Mouse (Mus musculus): ENCODE results near the gene Cntd1.

DNA sequence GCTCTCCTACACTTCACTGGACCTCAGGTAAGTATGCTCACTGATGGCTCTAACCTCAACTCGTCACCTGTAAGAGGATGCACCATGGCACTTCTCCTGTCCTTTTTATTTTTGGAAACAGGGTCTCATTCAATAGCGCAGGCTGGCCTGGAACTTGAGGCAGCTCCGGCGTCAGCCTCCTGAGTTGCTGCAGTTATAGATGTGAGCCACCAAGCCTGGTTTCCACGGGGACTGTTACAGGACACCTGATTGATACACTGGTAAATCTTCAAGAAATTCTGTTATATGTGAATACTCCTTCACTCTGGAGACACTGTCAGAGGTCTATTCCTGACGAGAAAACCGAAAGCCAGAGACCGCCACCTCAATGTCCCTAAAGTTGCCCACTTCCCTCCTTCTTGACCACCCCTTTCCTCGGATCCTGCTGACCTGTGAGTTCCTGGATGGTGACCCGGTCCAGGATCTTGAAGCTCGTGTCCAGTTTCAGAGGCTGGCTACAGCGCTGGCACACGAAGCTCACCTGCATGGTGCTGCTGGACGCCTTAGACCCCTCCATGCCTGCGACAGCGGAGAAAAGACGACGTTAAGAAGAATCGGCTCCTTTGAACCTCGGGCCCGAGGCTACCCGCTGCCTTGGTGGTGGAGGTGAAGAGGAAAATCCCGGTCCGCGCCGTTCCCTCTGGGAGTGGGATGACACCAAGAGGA is 22.6 kb downstream of the Cntd1 start:
- no peak for TF ChIP-seq POLR2A (IDR thresholded peaks at IDR 0.05; ENCODE audit: borderline replicate concordance, control insufficient read depth, low read depth, low read length)
- TF ChIP-seq CTCF (IDR thresholded peaks at IDR 0.05; ENCODE audit: control insufficient read depth, insufficient read depth, low read length) = no peak

Measured in bone marrow, adult 2 months (tissue).